Mouse (Mus musculus) adrenal gland, postnatal 25 days (tissue): Measurements from ENCODE around the gene Rag1. TPM values are rescaled to one million over a fixed set of nuclear protein-coding genes. Genes with fewer than 3 reads are reported as not detected.

ENCODE experiments used
- DNase-seq: peaks from one replicate; pipeline ENCODE4 v3.0.0; 2021; ENCODE audit warnings: mixed read lengths
- long read RNA-seq: library from polyadenylated mRNA; stranded (forward); transcript quantifications from one replicate; pipeline ENCODE4 v2.0.0, GENCODE M21; 2021
- total RNA-seq: library from RNA; stranded (reverse); gene quantifications from 2 replicates; pipeline ENCODE4 v1.2.3, GENCODE M21; 2021

The Rag1 gene
- total RNA-seq: not detected in 2 replicates
- long read RNA-seq: 0 reads

DNA sequence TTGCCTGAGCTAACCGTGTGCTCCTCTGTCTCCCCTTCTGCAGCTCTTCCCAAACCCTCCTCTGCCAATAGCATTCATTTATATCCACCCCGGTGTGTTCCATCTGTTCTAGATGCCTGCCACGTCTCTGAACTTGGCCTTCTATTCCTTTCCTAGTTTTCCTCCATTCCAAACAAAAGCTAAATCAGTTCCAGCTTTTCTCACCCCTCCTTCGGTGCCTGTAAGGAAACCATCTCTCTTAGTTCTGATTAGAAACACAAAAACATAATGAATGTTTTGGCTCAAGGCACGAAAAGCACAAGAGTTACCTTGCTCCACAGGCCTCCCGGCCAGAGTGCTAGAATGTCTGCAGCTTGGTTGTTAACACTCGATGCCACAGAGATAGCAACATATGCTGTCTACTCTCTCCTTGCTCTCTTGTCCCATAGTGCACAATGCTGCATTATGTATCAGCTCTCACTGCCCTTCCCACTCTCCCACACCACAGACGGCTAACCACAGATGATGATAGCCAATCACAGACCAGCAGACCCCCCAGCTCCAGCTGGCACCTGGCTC, at the start of gene Rag1, which contains the start of gene B230118H07Rik:
Rag1 (minus strand) TSS at position 388 of the 558 bp plus-strand sequence.
B230118H07Rik (minus strand) TSS at position 419 of the 558 bp plus-strand sequence.
- no peak for DNase-seq

DNA sequence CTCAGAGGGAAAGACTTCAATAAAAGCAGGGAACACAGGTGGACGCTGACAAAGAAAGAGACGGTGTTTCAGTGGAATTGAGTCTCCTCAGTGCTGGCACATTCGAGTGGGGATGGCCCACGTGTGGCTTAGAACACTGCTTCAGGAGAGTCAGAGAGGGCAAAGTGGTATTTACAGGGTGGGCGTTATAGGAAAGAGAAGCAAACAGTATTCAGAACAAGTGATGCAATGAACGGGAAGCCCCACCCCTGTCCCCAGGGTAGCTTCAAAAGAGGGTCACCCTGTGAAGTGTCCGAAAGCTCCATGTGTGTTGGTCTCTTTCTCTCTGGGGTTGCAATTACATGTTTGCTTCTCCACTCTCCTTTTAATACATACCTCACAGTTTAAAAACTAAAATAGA, 46.3 kb upstream of the Rag1 start:
- DNase-seq: no peak

DNA sequence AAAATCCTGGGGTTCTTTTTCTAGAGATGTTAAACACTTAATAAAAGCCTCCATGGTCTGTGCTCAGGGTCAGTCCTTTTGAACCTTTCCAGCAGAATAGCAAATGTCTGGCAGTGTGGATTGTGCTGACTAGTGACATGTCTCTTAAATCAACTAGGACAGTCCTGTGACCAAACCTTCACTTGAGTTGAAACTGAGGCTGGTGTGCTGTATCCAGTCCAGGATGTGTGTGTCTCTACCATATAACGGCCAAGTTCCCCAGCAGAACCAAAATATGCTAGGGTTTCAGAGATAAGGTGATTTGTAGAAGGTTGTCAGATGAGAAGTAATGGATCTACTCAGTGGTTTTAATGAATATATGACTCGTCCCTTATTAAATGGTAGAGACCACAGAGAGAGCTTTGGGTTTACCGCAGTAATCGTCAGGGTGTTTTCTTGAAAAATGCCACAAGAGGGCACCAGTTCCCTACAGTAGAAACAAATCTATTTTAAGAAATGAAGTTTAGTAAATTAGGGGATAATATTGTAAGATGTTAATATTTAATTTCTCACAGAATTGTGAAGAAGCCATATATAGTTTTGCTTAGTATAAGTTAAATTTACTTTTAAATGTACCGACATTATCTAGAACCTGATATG, 44.4 kb upstream of the Rag1 start:
- no peak for DNase-seq

DNA sequence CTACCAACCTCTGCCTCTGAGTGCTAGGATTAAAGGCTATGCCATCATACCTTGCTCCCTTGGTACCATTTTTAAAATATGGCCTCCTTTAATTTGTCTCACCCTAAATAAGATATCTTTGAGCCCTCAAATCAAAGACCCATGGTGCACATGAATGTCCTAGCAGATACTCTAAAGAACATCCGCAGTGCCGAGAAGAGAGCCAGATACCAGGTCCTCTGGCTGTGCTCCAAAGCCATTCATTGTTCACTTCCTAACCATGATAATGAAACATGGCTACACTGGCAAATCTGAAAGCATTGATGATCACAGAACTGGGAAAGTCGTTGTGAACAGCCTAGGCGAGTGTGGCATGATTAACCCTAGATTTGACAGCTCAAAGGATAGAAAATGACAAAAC, 43.7 kb upstream of the Rag1 start:
- DNase-seq: no peak

DNA sequence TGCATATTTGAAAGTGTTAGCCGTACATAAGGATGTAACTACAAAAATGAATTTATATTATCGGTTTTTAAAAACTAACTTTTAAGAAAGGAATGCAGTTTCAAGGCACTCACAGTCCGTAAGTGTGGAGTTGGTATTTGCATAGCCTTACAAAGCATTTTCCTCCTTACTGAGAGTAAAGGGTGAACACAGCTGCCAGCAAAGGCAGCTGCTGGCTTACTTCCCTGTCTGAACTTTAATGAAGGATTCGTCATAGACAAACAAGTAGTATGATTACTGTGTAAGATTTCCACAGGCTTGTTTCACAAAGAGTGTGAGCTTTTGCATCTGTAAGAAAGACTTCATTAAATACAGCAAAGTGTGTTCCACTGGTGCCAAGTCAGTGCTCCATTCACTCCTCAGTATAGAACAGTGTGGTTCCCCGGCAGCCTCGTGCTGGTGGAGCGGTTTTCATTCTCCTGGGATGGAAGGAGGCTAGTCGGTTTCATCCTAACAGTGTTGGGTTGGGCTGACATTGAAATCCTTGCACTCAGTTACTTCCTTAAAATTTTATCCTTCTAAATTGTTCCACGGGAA, 41.0 kb upstream of the Rag1 start:
- no peak for DNase-seq

DNA sequence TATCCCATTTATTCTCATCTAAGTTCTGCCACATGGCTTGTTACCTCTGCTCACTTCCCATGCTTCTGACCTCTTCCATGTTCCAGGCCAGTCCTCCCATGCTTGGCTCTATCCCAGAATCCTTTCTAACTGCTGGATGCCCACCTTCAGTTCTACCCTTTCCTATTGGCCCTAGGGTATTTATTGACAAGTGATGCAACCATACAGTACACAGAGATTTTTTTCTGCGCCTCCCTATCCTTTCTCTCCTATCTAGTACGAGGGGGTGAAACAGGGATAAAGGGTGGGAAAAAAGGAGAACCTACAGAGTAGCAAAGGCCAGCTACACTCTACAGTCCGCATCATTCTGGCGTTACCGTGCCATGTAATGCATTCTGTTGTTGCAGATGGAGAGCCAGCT, 38.7 kb upstream of the Rag1 start:
- DNase-seq: no peak

DNA sequence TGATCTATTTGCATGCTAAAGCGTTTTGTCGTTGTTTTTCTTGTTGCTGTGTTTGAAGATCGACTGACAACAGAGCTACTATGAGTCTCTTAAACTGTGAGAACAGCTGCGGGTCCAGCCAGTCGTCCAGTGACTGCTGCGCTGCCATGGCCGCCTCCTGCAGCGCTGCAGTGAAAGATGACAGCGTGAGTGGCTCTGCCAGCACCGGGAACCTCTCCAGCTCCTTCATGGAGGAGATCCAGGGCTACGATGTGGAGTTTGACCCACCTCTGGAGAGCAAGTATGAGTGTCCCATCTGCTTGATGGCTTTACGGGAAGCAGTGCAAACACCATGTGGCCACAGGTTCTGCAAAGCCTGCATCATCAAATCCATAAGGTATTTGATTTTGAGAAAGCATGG, 35.1 kb upstream of the Rag1 start:
- DNase-seq: peak; percentile 12

DNA sequence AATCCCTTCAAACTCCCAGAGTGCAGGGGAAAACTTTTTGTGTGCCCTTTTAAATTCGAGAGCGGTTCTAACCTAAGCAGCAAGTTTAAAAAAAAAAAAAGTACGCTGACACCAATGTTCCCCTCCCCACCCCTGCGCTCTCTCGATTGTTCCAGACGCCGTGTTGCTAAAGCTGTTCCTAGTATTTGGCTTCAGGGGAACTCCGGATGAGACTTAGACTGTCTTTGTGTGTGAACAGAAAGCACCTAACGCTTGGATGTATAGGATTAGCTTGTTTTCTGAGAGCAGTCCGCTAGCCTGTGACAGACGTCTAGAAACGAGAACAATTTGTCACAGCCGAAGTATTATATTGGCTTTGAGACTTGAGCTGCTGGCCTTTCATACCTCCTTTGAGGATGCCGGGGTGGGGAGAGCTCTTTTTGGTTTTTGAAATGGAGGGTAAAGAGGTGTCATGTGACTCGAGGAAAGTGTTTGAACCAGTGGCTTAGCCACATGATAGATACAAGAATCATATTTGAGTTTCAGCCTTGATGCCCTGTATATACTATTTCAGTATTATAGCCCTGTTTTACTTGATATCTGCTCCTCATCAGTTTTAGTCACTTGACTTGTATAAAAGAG, 30.0 kb upstream of the Rag1 start:
- no peak for DNase-seq

DNA sequence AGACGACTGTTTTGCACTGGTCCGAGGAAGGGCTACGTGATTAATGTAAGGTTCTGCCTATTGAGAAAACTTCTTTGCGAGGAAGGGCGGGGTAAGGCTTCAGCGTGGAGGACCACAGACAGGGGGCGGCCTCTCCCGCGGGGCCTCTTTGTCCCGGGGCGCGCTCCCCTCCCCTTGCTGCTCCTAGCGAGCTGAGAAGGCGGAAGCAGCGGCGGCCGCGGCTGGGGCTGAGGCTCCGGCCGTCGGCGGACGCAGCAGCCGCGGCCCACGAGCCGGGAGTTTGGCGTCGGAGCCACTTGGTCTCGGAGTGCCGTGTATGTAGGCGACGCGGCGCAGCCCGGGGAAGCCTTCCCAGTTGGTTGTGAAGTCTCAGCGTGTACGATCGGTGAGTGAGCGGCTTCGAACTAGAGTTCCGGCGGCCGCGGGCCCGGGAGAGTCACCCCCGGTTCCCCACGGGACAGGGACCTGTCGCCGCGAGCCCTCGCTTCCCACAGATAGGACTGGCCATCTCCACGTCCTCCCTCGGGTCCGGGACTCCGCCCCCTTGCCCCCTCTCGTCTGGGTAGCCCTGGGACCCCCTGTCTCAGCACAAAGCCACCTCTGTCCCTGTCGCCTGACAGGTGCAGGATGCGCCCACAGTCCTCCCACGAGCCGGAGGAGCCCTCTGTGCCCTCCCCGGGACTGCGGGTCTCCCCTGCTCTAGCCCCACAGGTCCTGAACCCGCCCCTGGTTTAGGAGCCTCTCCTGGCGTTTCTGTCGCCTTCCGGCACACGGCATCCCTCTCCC, 29.1 kb upstream of the Rag1 start, which contains the start of gene Traf6:
Traf6 (plus strand) TSS at position 194 of the 786 bp plus-strand sequence.
- peak; percentile 93 for DNase-seq

DNA sequence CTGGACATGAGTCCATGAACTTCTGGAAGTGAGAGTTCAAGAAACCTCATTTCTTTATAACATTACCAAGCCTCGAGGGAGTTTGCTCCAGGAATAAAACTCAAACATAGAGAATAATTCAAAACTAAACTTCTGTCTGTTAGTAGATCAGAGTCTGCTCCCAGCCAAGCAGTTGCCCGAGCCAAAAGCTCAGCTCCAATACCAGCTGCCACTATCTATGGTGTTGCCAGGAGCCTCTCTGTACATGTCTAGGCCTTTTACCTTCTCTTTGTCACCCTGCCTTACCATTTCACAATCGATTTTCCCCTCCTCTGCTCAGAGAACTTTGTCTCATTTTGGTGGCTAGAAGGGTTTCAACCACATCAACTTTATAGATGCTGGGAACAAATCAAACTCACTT, 24.2 kb upstream of the Rag1 start:
- DNase-seq: no peak

DNA sequence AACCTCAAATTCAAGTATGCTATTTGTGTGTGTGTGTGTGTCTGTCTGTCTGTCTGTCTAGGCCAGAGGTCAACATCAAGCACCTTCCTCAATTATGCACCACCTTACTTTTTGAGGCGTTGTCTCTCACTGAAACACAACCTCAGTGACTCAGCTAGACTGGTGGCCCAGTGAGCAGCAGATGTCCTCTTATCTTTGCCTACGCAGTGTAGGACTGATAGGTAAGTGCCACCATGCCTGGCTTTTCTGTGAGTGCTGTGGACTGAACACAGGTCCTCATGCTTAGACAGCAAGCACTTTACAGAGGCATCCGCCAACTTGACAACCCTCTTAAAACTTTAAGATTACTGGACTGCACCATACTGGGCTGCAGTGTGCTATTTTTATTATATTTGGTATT, 19.4 kb upstream of the Rag1 start:
- no peak for DNase-seq

DNA sequence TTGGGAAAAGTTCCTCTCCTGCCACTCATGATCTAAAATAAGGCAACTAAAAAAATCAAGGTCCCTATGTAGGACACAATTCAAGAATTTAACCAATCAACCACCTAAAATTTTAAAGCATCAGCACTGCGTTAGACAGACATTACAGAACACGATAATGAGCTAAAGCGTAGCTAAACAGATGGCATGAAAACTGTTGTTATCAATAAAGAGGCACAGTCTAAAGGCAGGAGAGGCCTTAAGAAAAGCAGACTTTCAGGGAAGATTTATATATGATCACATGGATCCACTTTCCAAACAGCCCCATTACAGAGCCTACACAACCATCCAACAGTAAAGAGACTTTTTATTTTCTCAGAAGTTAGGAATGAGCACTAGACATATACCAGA, 16.4 kb upstream of the Rag1 start:
- no peak for DNase-seq

DNA sequence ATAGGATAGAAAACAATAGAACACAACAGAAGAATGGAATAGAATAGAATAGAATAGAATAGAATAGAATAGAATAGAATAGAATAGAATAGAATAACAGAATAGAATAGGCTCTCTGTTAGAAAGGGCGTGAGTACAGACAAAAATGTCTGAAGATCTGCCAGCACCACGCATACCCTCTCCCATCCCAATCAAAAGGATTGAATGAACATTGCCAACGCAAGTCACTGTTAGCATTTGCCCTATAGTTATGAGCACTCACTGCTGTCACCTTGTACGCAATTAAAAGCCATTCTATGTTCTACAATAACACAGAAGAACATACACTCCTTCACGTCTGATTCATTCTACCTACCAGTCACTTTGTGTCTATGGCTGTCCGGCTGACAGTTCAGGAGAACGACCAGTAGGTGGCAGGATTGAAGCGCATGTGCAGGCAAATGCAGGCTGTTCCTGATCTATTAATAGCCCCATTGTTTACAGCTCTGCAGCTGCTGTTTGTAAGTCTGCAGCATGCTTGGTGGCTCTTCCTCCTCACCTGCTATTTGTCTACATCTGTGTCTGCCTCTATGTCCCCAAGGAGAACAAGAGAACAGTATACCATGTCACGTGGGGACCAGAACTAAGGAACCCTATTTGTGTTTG, 15.9 kb upstream of the Rag1 start:
- DNase-seq: peak; percentile 64

DNA sequence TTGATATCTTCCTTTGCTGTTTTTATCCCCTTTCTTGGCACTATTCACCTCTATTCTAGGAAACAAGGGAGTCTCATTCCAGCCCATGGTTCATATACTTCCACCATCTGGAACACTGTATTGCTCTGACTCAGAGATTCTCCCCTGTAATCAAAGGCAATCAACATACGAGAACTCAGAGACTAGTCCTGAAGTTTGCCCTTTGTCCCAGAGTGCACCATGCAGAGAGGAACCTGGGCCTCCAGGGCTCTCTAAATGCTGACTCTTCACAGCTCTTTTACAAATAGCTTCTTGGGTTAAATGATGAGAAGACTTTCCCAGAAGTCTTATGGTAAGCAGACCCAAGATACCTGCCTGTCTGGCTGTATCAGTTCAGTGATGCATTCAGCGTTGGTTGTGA, 11.2 kb upstream of the Rag1 start:
- DNase-seq: no peak

DNA sequence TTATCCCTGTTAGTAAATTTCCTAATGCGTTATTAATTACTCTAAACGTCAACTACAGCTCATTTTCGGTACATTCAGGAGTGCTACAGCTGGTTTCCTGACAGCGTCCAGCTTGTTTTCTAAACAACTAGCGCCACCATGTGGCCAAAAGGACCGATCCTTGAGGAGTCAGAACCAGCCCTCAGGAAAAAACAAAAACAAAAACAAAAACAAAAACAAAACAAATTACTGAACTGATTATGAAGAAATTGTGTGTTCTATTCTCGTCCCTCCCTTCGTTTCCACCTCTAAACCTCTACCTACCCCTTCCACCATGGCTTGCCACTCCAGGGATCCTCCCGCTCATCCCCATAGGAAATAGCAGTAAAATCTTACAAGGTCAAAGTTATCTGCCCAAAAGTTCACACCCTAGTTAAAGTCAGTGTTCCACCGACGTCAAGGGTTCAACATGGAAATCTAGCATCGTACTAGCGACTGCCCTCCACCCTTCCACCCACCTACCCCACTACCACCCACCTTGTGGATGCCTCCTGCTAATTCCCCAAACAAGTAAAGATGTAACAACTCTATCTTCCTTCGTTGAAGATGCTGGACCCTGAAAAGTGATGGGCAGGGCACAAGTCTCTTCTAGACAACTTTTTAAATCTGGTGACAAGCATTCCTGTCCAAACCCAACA, 3.8 kb upstream of the Rag1 start:
- DNase-seq: peak; percentile 79

DNA sequence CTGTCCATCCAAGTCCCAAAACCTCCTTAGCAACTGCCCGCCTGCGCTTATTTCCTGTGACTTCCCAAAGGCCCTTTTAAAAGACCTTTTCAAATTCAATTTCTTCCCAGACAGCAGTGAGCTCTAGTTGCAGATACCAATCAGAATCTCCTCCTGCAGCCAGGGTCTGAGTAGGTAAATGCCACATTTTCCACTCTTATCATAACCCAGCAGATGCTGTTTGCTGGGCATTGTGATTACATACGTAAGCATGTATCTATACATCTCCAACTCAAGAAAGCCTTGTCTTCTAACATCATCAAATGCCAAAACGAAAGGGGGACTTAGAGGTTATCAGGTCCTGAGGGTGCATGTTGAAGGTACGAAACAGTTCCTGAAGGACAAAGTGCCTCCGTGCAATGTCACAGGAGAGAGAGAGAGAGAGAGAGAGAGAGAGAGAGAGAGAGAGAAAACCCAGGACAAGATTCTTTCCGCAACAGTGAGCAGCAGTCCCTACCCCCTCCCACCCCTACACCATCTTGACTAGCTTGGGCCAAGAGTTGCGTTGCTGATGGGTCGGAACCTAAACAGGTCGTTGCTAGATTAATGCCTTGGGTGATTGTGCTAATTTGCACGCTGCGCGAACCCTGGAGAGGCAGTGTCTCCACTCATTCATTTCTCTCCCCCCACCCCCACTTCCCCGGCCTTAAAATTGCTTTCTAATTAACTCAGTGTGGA, 3.1 kb upstream of the Rag1 start:
- no peak for DNase-seq

DNA sequence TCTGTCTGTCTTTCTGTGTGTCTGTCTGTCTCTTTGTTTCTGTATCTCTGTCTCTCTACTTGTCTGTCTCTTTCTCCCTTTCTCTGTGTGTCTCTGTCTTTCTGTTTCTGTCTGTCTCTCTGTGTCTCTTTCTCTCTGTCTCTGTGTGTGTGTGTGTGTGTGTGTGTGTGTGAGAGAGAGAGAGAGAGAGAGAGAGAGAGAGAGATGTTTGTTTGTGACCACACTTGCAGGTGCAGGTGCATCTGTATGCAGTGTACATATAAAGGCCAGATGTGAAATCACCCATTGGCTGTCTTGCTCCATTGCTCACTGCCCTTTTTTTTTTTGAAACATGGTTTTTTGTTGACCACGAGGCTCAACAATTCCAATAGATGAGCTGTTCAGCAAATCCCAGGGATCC, 1.1 kb upstream of the Rag1 start:
- DNase-seq: no peak

DNA sequence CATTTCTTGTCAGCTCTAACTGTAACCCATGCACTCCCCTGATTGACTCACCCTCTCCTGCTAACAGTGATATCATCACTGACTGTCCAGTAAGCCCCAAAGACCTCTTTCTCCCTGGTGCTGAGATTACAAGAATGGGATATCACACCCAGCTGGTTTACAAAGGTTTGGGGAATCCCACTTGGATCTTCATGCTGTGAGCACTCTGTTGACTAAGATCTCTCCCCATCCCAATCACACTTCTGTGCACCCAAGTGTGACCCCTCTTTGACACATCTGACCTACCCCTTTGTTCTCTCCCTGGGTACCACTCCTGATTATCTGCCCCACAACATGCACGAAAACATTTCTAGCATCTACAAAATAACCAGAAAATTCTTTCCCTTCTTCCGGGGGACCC, 940 bp downstream of the Rag1 start:
- DNase-seq: no peak

DNA sequence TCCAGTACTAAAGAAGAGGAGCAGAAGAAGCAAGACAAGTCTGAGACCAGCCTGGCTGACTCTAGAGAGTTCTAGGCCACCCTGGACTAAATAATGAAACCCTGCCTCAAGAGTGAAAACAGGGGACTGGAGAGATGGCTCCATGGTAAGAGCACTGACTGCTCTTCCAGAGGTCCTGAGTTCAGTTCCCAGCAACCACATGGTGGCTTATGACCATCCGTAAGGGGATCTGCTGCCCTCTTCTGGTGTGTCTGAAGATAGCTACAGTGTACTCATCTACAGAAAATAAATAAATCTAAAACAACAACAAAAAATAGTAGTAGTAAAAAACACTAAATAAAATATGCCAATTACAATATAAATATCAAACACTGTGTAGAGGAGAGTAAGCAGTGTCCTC, 3.5 kb downstream of the Rag1 start:
- DNase-seq: no peak

DNA sequence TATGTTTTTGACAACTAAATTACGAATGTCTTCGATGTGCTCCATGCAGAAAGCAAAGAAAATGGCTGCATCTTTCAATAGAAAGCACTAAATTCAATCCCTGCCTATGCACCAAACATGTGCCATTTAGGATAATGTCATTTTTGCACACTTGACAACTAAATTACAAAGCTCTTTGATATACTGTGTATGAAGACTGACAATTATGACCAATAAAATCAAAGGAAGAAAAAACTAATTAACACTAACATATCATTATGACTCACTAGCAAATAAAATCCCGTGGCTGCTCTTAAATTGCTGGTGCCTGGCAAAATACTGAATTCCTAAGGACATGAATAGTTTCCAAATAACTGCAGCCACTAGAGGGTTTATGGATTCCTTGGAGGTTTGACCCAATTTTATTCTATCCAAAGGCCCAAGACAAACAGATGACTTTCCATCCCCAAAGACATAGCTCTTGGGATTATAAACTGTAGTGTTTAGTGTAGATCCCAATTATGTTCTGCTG, 9.4 kb downstream of the Rag1 start:
- no peak for DNase-seq
